Mouse (Mus musculus) midbrain, embryonic 12.5 days (tissue): ENCODE data around the gene Gm20855. TPM values are rescaled to one million over a fixed set of nuclear protein-coding genes. Genes with fewer than 3 reads are reported as not detected.
"Not testable (repeated sequence)": the region's sequence is repeated elsewhere in the genome, so short reads cannot be mapped to it uniquely, and the experiment has no call there.

Experiments used
- ATAC-seq: fragments of 200-750 bp; cut with Nextera tagmentation; 2 replicates; pipeline ENCODE4 v1.8.0; 2017; ENCODE audit warnings: low read depth, moderate TSS enrichment, moderate library complexity; ENCODE audit not compliant: low FRiP score
- H3K27ac ChIP-seq: fragments of 300-500 bp; sonication (generic); replicated peaks from 2 replicates; pipeline ENCODE4 v1.5.1; 2016; ENCODE audit warnings: mild to moderate bottlenecking
- H3K27me3 ChIP-seq: fragments of 300-500 bp; sonication (generic); 2 replicates; pipeline ENCODE4 v1.6.1; 2016; ENCODE audit warnings: mild to moderate bottlenecking
- H3K36me3 ChIP-seq: fragments of 300-500 bp; sonication (generic); 2 replicates; pipeline ENCODE4 v1.6.1; 2016
- H3K4me1 ChIP-seq: fragments of 300-500 bp; sonication (generic); 2 replicates; pipeline ENCODE4 v1.6.1; 2016
- H3K4me2 ChIP-seq: fragments of 300-500 bp; sonication (generic); replicated peaks from 2 replicates; pipeline ENCODE4 v1.6.1; 2016; ENCODE audit warnings: mild to moderate bottlenecking, moderate library complexity
- H3K4me3 ChIP-seq: fragments of 300-500 bp; sonication (generic); 2 replicates; pipeline ENCODE4 v1.5.1; 2016; ENCODE audit warnings: mild to moderate bottlenecking
- H3K9ac ChIP-seq: fragments of 300-500 bp; sonication (generic); replicated peaks from 2 replicates; pipeline ENCODE4 v1.6.1; 2016; ENCODE audit warnings: mild to moderate bottlenecking, moderate library complexity
- H3K9me3 ChIP-seq: fragments of 300-500 bp; sonication (generic); 2 replicates; pipeline ENCODE4 v1.6.1; 2016; ENCODE audit warnings: mild to moderate bottlenecking
- WGBS: fragments of 180-500 bp; shearing (Covaris S2); methylation state at CpG from one replicate; pipeline ENCODE4 v1.1.7; 2016; 5-methylcytosine and 5-hydroxymethylcytosine counted together
- polyA plus RNA-seq: library from polyadenylated mRNA; unstranded; fragments of >200 nt; fragmentation: Nextera tagmentation; extraction: Ambion mirVana; gene quantifications from 2 replicates; pipeline ENCODE4 v1.2.1, GENCODE M21; 2016

The Gm20855 gene
- polyA plus RNA-seq, result not detected in 2 replicates

GRCm38 (mm10) chrY:35131733-35132132 is at the start of gene Gm20855:
TSS of gene Gm20855 (minus strand) at chrY:35131833.
- not testable (repeated sequence) for H3K27ac ChIP-seq, H3K9me3 ChIP-seq, H3K4me3 ChIP-seq, H3K4me2 ChIP-seq, H3K9ac ChIP-seq, H3K36me3 ChIP-seq, H3K27me3 ChIP-seq, H3K4me1 ChIP-seq, ATAC-seq
- WGBS, result no CpG with 5 or more reads among the region's 6 CpGs
